Mouse (Mus musculus): ENCODE data around the gene Gm4858. TPM values are rescaled to one million over a fixed set of nuclear protein-coding genes. Genes with fewer than 3 reads are reported as not detected.

The Gm4858 gene
- polyA plus RNA-seq, 1 experiment from 2014 or later: not detected

GRCm38 (mm10) chr3:93114481-93114880, 45.9 kb downstream of the Gm4858 start:
- no peak overlapping the region for H3K27ac ChIP-seq
- ATAC-seq: no peak
- H3K4me1 ChIP-seq: no peaks in the 10 kb centered on the region
- no peak overlapping the region for H3K4me3 ChIP-seq
- 3% methylated on average over 2 of the region's 2 CpGs for WGBS (ENCODE audit: insufficient replicate concordance)
- no peaks in the 10 kb centered on the region for H3K36me3 ChIP-seq
- H3K4me2 ChIP-seq: no peak overlapping the region
- H3K9ac ChIP-seq: no peak overlapping the region
- H3K27me3 ChIP-seq (replicated peaks): no peaks in the 10 kb centered on the region
- H3K9me3 ChIP-seq (replicated peaks): no peaks in the 10 kb centered on the region

- no peaks in the 10 kb centered on the region for H3K4me1 ChIP-seq
- no peaks in the 10 kb centered on the region for H3K27me3 ChIP-seq (replicated peaks)
- no peak overlapping the region for H3K4me3 ChIP-seq
- WGBS (ENCODE audit: insufficient replicate concordance): 52% methylated on average over 4 of the region's 4 CpGs
- no peaks in the 10 kb centered on the region for H3K36me3 ChIP-seq
- no peaks in the 10 kb centered on the region for H3K9me3 ChIP-seq (replicated peaks)
- no peak for ATAC-seq
- H3K9ac ChIP-seq: no peak overlapping the region
- no peak overlapping the region for H3K4me2 ChIP-seq
- H3K27ac ChIP-seq: no peak overlapping the region
Observed at GRCm38 (mm10) chr3:93119101-93119500, 50.5 kb downstream of the Gm4858 start.

Other genes with a start within 250 kb of the Gm4858 start
- gene Kprp, start 241.6 kb upstream of the Gm4858 start, polyA plus RNA-seq (2016; fragmentation: Nextera tagmentation; extraction: Ambion mirVana): not detected in 2 replicates
- not detected in 2 replicates for gene Lce1l, start 217.5 kb upstream of the Gm4858 start, polyA plus RNA-seq (2016; fragmentation: Nextera tagmentation; extraction: Ambion mirVana)
- gene 2310050C09Rik, start 198.6 kb upstream of the Gm4858 start, polyA plus RNA-seq (2016; fragmentation: Nextera tagmentation; extraction: Ambion mirVana): not detected in 2 replicates
- not detected in 2 replicates for gene Lce3a, start 142.6 kb upstream of the Gm4858 start, polyA plus RNA-seq (2016; fragmentation: Nextera tagmentation; extraction: Ambion mirVana)
- gene Lce3b, start 135.8 kb upstream of the Gm4858 start, polyA plus RNA-seq (2016; fragmentation: Nextera tagmentation; extraction: Ambion mirVana): not detected in 2 replicates
- not detected in 2 replicates for gene Lce3c, start 124.3 kb upstream of the Gm4858 start, polyA plus RNA-seq (2016; fragmentation: Nextera tagmentation; extraction: Ambion mirVana)
- not detected in 2 replicates for gene Lce3d, start 111.4 kb upstream of the Gm4858 start, polyA plus RNA-seq (2016; fragmentation: Nextera tagmentation; extraction: Ambion mirVana)
- not detected in 2 replicates for gene Lce3e, start 101.8 kb upstream of the Gm4858 start, polyA plus RNA-seq (2016; fragmentation: Nextera tagmentation; extraction: Ambion mirVana)
- not detected in 2 replicates for gene Lce3f, start 76.6 kb upstream of the Gm4858 start, polyA plus RNA-seq (2016; fragmentation: Nextera tagmentation; extraction: Ambion mirVana)
- gene Crct1, start 53.1 kb upstream of the Gm4858 start, polyA plus RNA-seq (2016; fragmentation: Nextera tagmentation; extraction: Ambion mirVana): not detected in 2 replicates
- gene Lce1m, start 49.8 kb upstream of the Gm4858 start, polyA plus RNA-seq (2016; fragmentation: Nextera tagmentation; extraction: Ambion mirVana): not detected in 2 replicates
- not detected in 2 replicates for gene Crnn, start 76.0 kb downstream of the Gm4858 start, polyA plus RNA-seq (2016; fragmentation: Nextera tagmentation; extraction: Ambion mirVana)
- gene Flg2, start 128.5 kb downstream of the Gm4858 start, polyA plus RNA-seq (2016; fragmentation: Nextera tagmentation; extraction: Ambion mirVana): not detected in 2 replicates
- not detected in 2 replicates for gene Flg, start 204.7 kb downstream of the Gm4858 start, polyA plus RNA-seq (2016; fragmentation: Nextera tagmentation; extraction: Ambion mirVana)